Mouse (Mus musculus) liver, embryonic 12.5 days (tissue): ENCODE results near the gene Tars. TPM values are rescaled to one million over a fixed set of nuclear protein-coding genes. Genes with fewer than 3 reads are reported as not detected.

Source experiments
- ATAC-seq: fragments of 200-750 bp; cut with Nextera tagmentation; 2 replicates; pipeline ENCODE4 v1.8.0; 2017; ENCODE audit warnings: moderate number of reproducible peaks, mild to moderate bottlenecking, moderate library complexity
- H3K27ac ChIP-seq: fragments of 300-500 bp; sonication (generic); 2 replicates; pipeline ENCODE4 v1.5.1; 2016; ENCODE audit warnings: mild to moderate bottlenecking
- H3K27me3 ChIP-seq: fragments of 300-500 bp; sonication (generic); replicated peaks from 2 replicates; pipeline ENCODE4 v1.6.1; 2016; ENCODE audit warnings: mild to moderate bottlenecking, moderate library complexity
- H3K36me3 ChIP-seq: fragments of 300-500 bp; sonication (generic); 2 replicates; pipeline ENCODE4 v1.6.1; 2016; ENCODE audit warnings: mild to moderate bottlenecking, moderate library complexity
- H3K4me1 ChIP-seq: fragments of 300-500 bp; sonication (generic); 2 replicates; pipeline ENCODE4 v1.6.1; 2016
- H3K4me2 ChIP-seq: fragments of 300-500 bp; sonication (generic); 2 replicates; pipeline ENCODE4 v1.6.1; 2016; ENCODE audit warnings: mild to moderate bottlenecking, moderate library complexity
- H3K4me3 ChIP-seq: fragments of 300-500 bp; sonication (generic); 2 replicates; pipeline ENCODE4 v1.5.1; 2016; ENCODE audit warnings: mild to moderate bottlenecking, moderate library complexity
- H3K9ac ChIP-seq: fragments of 300-500 bp; sonication (generic); 2 replicates; pipeline ENCODE4 v1.6.1; 2016; ENCODE audit warnings: mild to moderate bottlenecking, moderate library complexity
- H3K9me3 ChIP-seq: fragments of 300-500 bp; sonication (generic); replicated peaks from 2 replicates; pipeline ENCODE4 v1.6.1; 2016; ENCODE audit warnings: mild to moderate bottlenecking, moderate library complexity
- WGBS: fragments of 180-500 bp; shearing (Covaris S2); methylation state at CpG from one replicate; pipeline ENCODE4 v1.1.7; 2016; ENCODE audit not compliant: insufficient replicate concordance; 5-methylcytosine and 5-hydroxymethylcytosine counted together
- polyA plus RNA-seq: library from polyadenylated mRNA; unstranded; fragments of >200 nt; fragmentation: Nextera tagmentation; extraction: Ambion mirVana; gene quantifications from 2 replicates; pipeline ENCODE4 v1.2.1, GENCODE M21; 2016

Tars gene
- polyA plus RNA-seq, 1 experiment from 2014 or later, result 70.5 TPM

- Histone ChIP-seq H3K9ac (no peak overlapping the region), H3K27ac (no peak overlapping the region), H3K36me3 (peaks cover 90% of the 10 kb centered on the region), H3K27me3 (no peaks in the 10 kb centered on the region), H3K9me3 (no peaks in the 10 kb centered on the region), H3K4me1 (peaks cover 6% of the 10 kb centered on the region), H3K4me2 (no peak overlapping the region), H3K4me3 (no peak overlapping the region)
- 89% methylated on average over 16 of the region's 16 CpGs for WGBS
- ATAC-seq, result no peak
These were observed 6.6 kb downstream of the Tars start for GRCm38 (mm10) chr15:11392903-11393302.

GRCm38 (mm10) chr15:11383796-11384195 is 15.7 kb downstream of the Tars start:
- H3K36me3 ChIP-seq, result peaks cover 64% of the 10 kb centered on the region

GRCm38 (mm10) chr15:11382585-11382984 is 16.9 kb downstream of the Tars start:
- Histone ChIP-seq H3K4me3 (no peak overlapping the region), H3K4me2 (no peak overlapping the region), H3K36me3 (peaks cover 52% of the 10 kb centered on the region), H3K4me1 (no peaks in the 10 kb centered on the region), H3K9ac (no peak overlapping the region), H3K27me3 (no peaks in the 10 kb centered on the region), H3K27ac (no peak overlapping the region), H3K9me3 (no peaks in the 10 kb centered on the region)
- WGBS, result 75% methylated on average over 12 of the region's 12 CpGs
- ATAC-seq, result no peak

More at GRCm38 (mm10) chr15:11383796-11384195, 15.7 kb downstream of the Tars start:
- H3K4me1 ChIP-seq, result no peaks in the 10 kb centered on the region
- H3K9ac ChIP-seq, result no peak overlapping the region
- H3K27me3 ChIP-seq, result no peaks in the 10 kb centered on the region
- H3K4me3 ChIP-seq, result no peak overlapping the region
- no peaks in the 10 kb centered on the region for H3K9me3 ChIP-seq
- ATAC-seq, result no peak
- WGBS, result 95% methylated on average over 21 of the region's 21 CpGs
- H3K4me2 ChIP-seq, result no peak overlapping the region
- H3K27ac ChIP-seq, result no peak overlapping the region

GRCm38 (mm10) chr15:11380616-11381015 is 18.8 kb downstream of the Tars start:
- Histone ChIP-seq H3K4me3 (no peak overlapping the region), H3K9ac (no peak overlapping the region), H3K27ac (no peak overlapping the region), H3K4me1 (no peaks in the 10 kb centered on the region), H3K9me3 (no peaks in the 10 kb centered on the region), H3K27me3 (no peaks in the 10 kb centered on the region), H3K4me2 (no peak overlapping the region), H3K36me3 (peaks cover 32% of the 10 kb centered on the region)
- ATAC-seq, result no peak
- 72% methylated on average over 8 of the region's 8 CpGs for whole genome bisulfite sequencing

GRCm38 (mm10) chr15:11380087-11380530 is 19.4 kb downstream of the Tars start:
- H3K27ac ChIP-seq, result no peak overlapping the region
- 46% methylated on average over 8 of the region's 8 CpGs for WGBS
- H3K9me3 ChIP-seq, result no peaks in the 10 kb centered on the region
- ATAC-seq, result no peak
- H3K27me3 ChIP-seq, result no peaks in the 10 kb centered on the region
- no peak overlapping the region for H3K4me3 ChIP-seq
- no peaks in the 10 kb centered on the region for H3K4me1 ChIP-seq
- no peak overlapping the region for H3K4me2 ChIP-seq
- peaks cover 27% of the 10 kb centered on the region for H3K36me3 ChIP-seq
- H3K9ac ChIP-seq, result no peak overlapping the region

GRCm38 (mm10) chr15:11379431-11380086 is 19.9 kb downstream of the Tars start:
- whole genome bisulfite sequencing, result 75% methylated on average over 8 of the region's 8 CpGs
- ATAC-seq, result no peak
- no peaks in the 10 kb centered on the region for H3K27me3 ChIP-seq

GRCm38 (mm10) chr15:11370477-11371085 is 28.9 kb downstream of the Tars start:
- H3K4me3 ChIP-seq, result no peak overlapping the region
- H3K36me3 ChIP-seq, result no peaks in the 10 kb centered on the region
- H3K4me1 ChIP-seq, result no peaks in the 10 kb centered on the region
- no peak overlapping the region for H3K9ac ChIP-seq
- no peaks in the 10 kb centered on the region for H3K27me3 ChIP-seq
- WGBS, result 66% methylated on average over 7 of the region's 7 CpGs
- no peak overlapping the region for H3K4me2 ChIP-seq
- ATAC-seq, result no peak
- no peak overlapping the region for H3K27ac ChIP-seq
- H3K9me3 ChIP-seq, result no peaks in the 10 kb centered on the region

More at GRCm38 (mm10) chr15:11379431-11380086, 19.9 kb downstream of the Tars start:
- Histone ChIP-seq H3K4me3 (no peak overlapping the region), H3K4me2 (no peak overlapping the region), H3K4me1 (no peaks in the 10 kb centered on the region), H3K27ac (no peak overlapping the region), H3K36me3 (peaks cover 22% of the 10 kb centered on the region), H3K9me3 (no peaks in the 10 kb centered on the region), H3K9ac (no peak overlapping the region)

GRCm38 (mm10) chr15:11369572-11369971 is 29.9 kb downstream of the Tars start:
- H3K27ac ChIP-seq, result no peak overlapping the region
- H3K4me2 ChIP-seq, result no peak overlapping the region
- no peak overlapping the region for H3K4me3 ChIP-seq
- H3K9me3 ChIP-seq, result no peaks in the 10 kb centered on the region
- no peak for ATAC-seq
- H3K36me3 ChIP-seq, result no peaks in the 10 kb centered on the region
- no peaks in the 10 kb centered on the region for H3K27me3 ChIP-seq
- 66% methylated on average over 3 of the region's 3 CpGs for WGBS
- no peaks in the 10 kb centered on the region for H3K4me1 ChIP-seq
- H3K9ac ChIP-seq, result no peak overlapping the region

GRCm38 (mm10) chr15:11364795-11365194 is 34.7 kb downstream of the Tars start:
- Histone ChIP-seq H3K4me1 (no peaks in the 10 kb centered on the region), H3K4me2 (no peak overlapping the region), H3K27ac (no peak overlapping the region), H3K9ac (no peak overlapping the region), H3K36me3 (no peaks in the 10 kb centered on the region), H3K4me3 (no peak overlapping the region), H3K27me3 (no peaks in the 10 kb centered on the region), H3K9me3 (no peaks in the 10 kb centered on the region)
- WGBS, result 70% methylated on average over 1 of the region's 1 CpGs
- ATAC-seq, result no peak

GRCm38 (mm10) chr15:11364112-11364511 is 35.4 kb downstream of the Tars start:
- Histone ChIP-seq H3K4me1 (no peaks in the 10 kb centered on the region), H3K36me3 (no peaks in the 10 kb centered on the region), H3K27ac (no peak overlapping the region), H3K27me3 (no peaks in the 10 kb centered on the region), H3K9me3 (no peaks in the 10 kb centered on the region), H3K4me2 (no peak overlapping the region), H3K4me3 (no peak overlapping the region), H3K9ac (no peak overlapping the region)
- WGBS, result 36% methylated on average over 2 of the region's 2 CpGs
- ATAC-seq, result no peak

GRCm38 (mm10) chr15:11361824-11362223 is 37.6 kb downstream of the Tars start:
- no peaks in the 10 kb centered on the region for H3K4me1 ChIP-seq
- H3K4me3 ChIP-seq, result no peak overlapping the region
- no peak overlapping the region for H3K27ac ChIP-seq
- 63% methylated on average over 5 of the region's 5 CpGs for WGBS
- no peaks in the 10 kb centered on the region for H3K36me3 ChIP-seq
- no peak overlapping the region for H3K9ac ChIP-seq
- H3K9me3 ChIP-seq, result no peaks in the 10 kb centered on the region
- no peak for ATAC-seq
- H3K4me2 ChIP-seq, result no peak overlapping the region
- no peaks in the 10 kb centered on the region for H3K27me3 ChIP-seq

GRCm38 (mm10) chr15:11360888-11361287 is 38.6 kb downstream of the Tars start:
- no peak overlapping the region for H3K9ac ChIP-seq
- 55% methylated on average over 1 of the region's 1 CpGs for WGBS
- ATAC-seq, result no peak
- H3K9me3 ChIP-seq, result no peaks in the 10 kb centered on the region
- H3K4me1 ChIP-seq, result no peaks in the 10 kb centered on the region
- no peaks in the 10 kb centered on the region for H3K36me3 ChIP-seq
- no peak overlapping the region for H3K27ac ChIP-seq
- H3K4me3 ChIP-seq, result no peak overlapping the region
- H3K27me3 ChIP-seq, result no peaks in the 10 kb centered on the region
- H3K4me2 ChIP-seq, result no peak overlapping the region
